Mouse (Mus musculus): ENCODE measurements around the gene Exoc4.

Exoc4 gene

DNA sequence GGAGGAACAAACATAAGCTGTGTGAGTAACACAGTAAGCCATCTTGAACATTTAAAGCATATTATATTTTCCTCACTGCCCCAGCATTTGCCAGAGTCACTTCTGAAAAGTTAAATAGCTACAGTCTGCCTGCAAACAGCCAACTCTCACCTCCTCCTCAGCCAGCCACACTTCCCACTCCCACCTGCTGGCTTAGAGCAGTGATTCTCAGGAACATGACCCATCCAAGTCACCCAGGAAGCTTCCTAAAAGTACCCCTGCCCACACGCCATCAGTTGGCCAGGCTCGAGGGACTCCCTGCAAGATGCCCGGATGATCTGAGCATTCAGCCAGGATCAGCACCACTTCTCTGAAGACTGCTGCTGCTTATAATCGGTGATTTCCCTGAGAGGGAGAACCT lies 514.4 kb downstream of the Exoc4 start:
- no peak for DNase-seq (ENCODE audit: low spot score)

DNA sequence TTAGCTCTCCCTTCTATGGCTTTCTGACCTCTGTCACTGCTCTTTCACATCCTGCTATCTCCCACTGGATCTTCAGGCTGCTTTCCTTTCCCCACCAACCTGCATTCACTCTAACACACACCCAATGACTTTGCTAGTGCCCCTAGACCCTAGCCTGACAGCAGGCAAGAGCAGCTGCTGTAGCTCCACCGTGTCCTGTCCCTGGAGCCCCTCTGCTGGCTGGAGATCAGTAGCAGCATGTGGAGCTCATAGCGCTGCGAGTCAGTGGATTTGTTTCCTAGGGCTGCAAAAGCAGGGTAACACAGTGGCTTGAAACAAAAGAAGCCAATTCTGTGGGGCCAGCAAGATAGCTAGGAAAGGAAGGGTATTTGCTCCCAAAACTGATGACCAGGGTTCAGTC lies 515.1 kb downstream of the Exoc4 start:
- no peak for DNase-seq (ENCODE audit: low spot score)

DNA sequence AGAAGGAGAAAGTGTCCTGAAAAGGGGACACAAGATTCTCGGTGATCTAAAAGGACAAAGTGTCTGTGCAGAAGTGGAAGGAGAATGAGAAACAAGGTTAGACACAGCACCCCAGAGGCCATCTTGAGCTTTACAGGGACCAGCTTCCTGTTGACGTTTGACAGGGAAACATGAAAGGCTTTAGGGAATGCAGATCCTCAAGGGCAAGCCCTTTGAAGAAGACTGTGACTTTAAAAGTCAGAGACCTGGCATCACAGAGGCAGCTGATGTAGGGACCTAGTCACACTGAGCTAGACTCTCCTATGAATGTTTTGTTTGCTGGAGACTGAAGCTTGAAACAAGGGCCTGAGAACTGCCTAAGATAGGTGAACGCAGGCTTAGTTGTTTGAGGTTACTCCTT lies 520.4 kb downstream of the Exoc4 start:
- DNase-seq (ENCODE audit: low spot score): no peak

DNA sequence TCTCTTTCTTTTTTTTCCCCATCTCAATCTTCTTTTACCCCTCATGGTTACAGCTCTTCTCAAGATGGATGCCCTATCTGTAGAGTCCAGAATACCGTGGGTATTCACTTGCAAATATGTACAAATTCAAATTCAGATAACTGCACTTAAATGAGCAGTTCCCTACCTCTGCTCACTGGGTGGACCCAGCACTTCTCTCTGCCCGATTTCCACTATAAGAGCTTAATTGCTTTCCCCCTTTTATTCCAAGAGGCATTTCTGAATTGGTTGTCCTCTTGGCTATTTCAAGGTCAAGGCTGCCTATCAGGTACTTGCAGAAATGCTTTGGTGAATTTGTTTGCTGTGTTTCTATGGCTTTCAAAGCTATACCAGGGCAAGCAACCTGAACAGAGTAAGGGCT lies 521.1 kb downstream of the Exoc4 start:
- DNase-seq (ENCODE audit: low spot score): no peak

DNA sequence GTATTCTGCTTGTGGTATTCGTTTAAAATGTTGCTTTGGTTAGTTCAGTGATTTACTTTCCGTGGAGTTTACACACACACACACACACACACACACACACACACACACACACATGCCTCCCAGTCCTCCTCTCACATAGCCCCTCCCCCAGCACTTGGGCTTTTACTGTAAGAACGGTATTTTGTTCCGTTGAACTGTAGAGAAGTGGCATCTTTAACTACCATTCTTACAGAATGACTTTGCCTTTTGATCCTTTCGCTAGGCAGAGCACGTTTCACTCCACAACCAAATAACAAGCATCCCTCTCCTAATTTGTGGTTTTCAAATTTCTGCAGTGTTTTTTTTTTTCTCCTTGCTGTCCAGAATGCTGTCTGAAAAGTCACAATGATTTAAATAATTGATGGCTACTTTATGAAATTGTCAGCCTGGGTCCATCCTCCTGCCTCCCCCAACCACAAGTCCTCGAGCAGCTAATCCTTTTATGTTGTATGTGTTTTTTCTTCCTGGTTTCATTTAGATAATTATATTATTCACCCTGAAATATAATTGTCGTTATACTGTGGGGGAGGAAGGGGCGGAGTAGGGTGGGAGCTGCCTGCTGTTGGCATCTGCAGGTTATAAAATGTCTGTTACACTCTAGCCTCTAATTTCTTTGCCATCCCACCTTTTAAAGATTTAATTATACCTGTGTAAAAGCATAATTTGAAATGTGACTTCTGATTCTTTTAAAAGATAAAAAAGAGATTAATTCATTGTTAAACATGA lies 523.8 kb downstream of the Exoc4 start:
- peak; percentile 18 for DNase-seq (ENCODE audit: low spot score)

DNA sequence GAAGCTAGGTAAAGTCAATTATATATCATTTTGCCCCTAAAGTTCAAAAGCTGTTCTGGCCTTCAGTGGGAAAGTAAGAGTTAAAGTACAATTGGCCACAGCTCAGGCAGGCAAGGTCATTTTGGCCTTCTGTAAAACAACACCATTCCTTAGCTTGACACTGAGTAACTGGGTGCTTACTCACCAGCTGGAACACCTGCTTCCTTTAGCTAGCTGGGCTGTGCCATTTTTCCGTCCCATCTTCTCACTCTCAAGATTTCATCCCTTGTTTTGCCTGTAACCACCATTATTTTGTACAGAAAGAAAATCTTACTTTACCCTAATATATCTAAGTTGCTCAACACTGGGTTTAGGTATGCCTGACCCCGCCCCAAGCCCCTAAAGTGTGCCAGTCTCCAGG lies 543.7 kb downstream of the Exoc4 start:
- DNase-seq (ENCODE audit: low spot score): no peak

DNA sequence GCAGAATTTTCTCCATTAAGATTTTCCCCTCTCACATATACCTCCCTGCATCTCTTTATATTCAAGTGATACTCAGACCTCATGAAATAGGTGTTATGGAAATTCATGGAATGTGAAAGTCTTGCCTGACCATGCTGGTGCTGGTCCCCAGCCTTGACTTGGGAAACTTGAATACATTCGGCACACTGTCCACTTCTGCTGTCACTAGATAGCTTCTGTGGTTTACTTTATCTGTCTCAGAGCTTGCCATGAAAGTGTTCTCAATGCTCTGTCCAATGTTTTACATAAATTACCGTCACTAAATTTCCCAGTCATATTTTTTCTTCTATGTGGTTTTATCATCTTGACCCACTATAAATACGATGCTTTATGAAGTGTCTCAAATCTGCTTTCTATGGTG lies 552.4 kb downstream of the Exoc4 start:
- DNase-seq (ENCODE audit: low spot score): no peak

DNA sequence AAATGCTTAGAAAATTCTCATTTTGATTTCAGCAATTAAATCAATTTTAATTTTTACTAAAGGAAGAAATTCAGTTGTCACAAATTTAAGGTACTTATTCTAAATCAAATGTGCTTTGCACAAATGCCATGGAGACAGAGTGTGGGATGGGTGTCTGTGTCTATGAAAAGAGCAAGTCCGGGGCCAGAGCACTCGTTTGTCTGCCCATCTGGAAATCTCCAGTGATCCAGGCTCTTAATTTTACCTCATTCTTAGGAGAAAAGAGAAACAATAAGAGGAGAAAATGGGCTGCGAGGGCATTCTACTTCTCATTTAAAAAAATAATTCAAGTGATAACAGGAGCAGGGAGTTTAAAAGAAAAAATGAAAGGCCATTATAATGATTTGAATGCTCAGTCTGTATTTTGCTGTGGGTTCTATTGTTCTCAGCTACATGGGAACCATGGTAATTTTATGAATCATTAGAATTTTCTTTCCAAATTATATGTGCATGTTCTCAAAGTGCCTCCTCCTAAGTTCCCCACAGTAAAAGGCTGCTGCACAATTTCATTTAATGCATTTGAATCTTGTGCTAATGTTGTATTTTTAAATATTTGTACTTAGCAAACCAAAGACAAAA lies 554.7 kb downstream of the Exoc4 start:
- no peak for DNase-seq (ENCODE audit: low spot score)

DNA sequence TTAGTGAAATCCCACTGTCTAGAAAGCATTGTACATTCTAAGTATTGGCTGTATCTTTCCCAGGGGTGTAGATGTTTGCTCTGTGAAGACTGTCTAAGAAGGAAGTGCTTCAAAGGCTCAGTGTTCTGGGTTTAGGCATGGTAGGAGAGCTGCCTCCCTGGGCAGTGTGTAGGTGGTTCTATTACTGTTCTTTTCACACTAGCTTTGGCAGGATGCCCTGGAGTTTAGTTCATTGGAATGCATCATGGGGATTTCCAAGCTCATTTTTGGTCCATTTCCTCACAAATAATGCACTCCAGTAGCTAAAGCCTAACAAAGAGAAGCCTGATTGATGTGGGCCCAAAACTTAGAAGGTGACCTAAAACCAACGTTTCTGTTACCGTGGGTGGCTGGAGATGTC lies 555.9 kb downstream of the Exoc4 start:
- no peak for DNase-seq (ENCODE audit: low spot score)

DNA sequence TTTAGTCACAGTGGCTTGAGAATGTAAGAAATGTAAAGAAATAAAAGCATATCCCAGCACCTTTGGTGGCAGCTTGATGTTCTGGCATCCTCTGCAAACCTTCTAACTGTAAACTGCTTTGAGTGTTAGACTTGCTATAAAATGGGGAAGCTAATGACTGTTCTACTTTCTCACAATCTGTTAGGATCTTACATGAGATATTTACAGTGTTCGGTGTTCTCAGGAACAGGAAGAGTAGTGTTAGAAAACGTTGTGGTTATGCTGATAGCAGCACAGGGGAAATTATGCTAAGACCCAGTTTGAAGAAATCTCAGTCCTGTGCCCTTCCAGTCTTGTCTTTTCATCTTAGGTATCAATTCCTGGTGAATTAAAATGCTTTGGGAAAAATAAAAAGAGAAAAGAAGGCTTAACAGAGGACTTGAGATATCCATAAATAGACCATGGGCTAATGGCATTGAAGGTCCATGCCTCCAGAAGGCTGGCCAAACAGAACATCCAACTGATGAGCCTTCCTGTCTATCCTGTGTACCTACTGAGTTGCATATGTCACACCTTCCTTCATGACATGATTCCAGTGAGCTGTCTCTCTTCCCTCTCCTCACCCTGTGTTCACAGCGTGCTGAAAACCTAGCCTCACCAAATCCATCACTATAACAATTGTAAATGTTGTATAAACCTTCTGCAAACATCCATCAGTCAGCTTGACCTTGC lies 557.3 kb downstream of the Exoc4 start:
- no peak for DNase-seq (ENCODE audit: low spot score)

DNA sequence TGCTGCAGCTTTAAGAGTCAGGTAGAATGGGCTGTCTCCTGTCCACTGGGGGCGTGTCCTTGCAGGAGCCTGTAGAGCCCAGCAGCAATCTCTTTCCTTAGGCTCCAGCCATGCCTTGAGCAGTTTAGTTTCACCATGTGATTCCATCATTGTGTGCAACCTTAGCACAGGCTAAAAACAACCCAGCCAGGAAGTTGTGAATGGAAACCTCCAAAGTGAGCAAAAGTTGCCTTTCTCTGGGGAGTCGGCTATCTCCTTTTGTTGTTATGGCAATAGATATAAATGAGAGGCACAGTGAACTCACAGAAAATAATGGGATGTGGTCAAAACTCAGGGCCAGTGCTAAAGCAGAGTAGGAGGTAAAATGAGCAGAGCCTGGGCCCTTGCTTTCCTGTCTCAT lies 565.5 kb downstream of the Exoc4 start:
- no peak for DNase-seq (ENCODE audit: low spot score)

DNA sequence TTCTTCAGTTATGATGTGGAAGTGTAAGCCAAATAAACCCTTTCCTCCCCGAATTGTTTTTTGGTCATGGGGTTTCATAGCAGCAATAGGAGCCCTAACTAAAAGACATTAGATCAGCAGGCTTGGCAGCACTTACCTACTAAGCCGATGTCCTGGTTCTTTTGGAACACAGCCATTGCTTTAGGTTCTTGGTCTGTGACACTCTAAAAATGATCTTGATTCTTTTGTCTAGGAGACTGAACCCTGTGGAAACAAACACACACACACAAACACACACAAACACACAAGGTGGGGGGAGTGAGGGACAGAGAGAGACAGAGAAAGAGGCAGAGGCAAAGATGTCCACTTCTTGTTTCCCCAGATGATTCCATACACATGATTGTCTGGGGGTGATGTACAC lies 574.3 kb downstream of the Exoc4 start:
- DNase-seq (ENCODE audit: low spot score): no peak

DNA sequence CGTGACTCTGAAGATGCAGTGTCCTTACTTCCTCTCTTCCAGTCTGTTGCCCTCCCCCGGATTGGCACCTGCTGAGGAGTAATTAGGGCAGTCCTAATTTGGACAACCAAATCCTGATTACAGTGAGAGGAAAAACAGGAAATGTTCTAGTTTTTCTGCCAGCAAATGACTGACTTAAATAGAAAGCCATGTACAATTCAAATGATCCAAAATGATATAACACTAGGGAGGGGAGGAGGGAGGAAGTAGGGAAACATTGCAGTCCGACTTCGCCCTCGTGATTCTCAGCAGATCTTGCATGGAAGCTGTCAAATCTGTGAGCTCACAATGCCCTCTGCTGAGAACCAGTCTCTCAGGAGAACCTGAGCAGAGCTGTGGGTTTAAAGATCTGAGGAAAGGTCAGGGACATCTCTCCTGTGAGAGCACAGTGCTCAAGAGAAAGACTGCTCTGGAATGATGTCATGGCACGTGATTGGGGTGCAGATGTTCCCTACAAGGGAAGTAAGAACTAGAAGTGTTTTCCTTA lies 575.0 kb downstream of the Exoc4 start:
- peak; percentile 7 for DNase-seq (ENCODE audit: low spot score)

DNA sequence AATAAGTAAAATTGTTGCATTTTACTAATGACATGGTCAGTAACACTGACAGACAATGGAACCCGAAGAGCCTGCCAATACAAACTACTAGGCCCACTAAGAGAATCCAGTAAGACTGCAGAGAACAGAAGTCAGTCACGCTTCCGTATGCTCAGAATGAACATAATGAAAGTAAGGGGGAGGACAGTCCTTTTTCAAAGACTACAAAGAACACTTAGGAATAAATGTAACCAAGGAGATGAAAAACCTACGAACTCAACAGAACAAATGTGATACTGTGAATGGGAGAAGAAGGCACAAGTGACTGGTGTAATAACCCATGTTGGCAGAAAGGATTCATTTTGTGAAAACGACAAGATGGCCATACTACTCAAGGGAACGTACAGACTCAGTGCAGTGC lies 579.6 kb downstream of the Exoc4 start:
- no peak for DNase-seq (ENCODE audit: low spot score)

DNA sequence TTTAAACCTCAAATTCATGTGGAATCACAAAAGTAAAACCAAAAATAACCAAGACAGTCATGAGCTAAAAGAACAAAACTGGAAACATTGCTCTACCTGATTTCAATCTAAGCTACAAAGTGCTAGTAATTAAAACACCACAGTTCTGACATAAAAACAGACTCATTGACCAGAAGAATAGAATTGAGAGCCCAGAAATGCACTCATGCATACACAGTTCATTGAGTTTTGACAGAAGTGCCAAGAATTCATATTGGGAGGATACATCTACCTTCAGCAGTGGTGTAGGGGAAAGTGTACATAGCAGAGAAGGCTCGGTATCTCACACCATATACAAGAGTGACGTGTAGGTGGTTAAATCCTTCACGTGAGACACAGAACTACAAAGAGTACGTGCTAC lies 580.4 kb downstream of the Exoc4 start:
- no peak for DNase-seq (ENCODE audit: low spot score)

DNA sequence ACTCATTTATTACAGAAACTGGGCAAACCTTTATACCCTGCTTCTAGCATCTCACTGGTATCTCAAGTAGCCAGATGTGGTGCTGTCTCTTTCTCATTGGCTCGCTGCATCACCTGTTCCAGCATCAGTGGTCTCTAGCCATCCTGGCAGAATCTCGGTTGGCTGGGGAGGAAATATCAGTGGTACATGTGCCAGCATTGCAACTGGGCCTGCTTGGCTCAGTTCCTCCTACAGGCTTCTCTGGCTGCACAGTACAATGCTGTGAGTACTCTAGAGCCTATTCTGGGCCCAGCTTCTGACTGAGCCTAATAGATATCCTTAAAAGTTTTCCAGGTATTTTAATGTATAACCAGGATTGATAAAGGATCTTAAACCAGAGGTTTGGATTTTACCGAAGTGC lies 582.4 kb downstream of the Exoc4 start:
- DNase-seq (ENCODE audit: low spot score): no peak

DNA sequence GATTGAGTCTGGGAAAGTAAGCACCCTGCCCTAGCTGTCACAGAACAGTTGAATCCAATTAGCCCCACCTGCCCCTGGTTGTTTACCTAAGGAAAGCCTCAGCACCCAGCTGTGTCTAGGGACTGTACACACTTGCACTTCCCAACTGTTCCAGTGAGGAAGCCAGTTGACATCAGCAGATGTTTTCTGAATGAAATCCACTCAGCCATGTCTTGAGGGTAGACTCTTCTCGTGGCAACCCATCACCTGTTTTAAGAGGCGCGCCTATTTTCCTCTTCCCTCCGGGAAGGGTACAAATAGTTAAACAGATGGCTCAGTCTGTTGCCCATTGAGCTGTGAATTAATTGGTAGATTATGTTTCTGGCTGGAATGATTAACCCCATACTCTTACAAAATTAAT lies 584.1 kb downstream of the Exoc4 start:
- no peak for DNase-seq (ENCODE audit: low spot score)

DNA sequence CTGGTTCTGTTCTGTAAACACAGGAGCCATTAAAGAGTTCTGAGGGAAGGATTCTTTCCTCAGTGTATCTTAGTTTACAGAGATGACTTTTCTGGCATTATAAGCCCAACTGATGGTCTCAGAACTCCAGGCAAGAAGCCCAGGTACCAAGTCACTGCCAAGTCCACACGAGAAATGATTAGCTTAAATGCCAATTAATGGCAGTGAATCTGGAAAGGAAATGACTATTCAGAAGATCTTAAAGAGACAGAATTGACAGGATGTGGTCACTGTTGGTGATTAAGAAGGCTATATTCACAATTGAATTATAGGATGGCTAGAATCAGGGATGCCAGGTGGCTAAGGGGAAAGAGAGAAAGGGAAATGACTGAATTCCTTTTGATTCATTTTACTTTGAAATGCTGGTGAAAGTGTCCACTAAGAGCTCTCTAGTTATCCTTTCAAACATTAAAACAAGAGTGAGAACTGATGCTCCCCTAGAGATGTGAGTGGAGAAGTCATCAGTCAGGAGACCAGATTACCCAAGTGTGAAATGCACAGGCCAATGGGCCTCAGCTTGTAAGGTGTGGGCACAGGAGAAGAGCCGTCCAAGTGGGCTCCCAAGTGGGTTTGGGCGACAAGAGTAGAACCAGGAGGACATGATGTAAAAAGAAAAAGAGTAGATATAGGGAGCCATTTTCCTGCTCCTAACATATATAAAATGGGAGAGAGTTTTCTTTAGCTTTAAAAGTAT lies 587.3 kb downstream of the Exoc4 start:
- DNase-seq (ENCODE audit: low spot score): peak; percentile 19

DNA sequence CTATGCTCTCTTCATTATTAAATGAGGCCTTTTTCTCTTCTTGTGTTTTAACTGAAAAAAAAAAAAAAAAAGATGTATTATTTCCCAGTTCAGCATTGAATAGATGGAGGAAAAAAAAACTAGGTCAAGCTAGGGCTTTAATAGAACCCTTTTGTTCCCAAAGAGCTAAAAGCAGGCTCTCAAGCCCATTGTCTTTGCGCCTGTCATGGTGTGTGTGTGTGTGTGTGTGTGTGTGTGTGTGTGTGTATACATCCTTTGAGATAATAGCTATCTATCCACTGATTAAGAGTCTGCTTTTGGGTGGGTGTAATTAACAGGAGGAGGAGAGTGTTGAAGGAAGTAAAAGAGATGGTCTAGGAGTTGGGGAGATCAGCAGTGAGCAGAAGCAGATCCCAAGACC lies 594.0 kb downstream of the Exoc4 start:
- no peak for DNase-seq (ENCODE audit: low spot score)

DNA sequence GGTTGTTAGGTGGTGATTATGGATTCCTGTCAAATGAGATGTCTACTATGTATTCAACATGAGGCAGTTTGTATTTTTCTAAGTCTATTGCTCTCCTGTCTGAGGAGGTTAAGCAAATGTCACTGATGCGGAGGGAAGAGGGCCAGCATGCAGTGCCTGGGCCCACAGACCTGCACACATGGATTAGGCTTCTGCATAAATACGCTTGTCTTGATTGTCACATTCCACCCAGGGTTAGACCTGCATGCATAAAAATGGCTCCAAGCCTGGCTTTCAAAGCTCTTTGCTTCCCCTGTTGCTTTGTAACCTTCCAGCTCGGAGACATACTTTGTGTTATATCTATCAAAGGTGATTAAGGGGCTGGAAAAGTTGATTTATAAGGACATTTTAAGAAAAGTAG lies 610.2 kb downstream of the Exoc4 start:
- DNase-seq (ENCODE audit: low spot score): no peak

DNA sequence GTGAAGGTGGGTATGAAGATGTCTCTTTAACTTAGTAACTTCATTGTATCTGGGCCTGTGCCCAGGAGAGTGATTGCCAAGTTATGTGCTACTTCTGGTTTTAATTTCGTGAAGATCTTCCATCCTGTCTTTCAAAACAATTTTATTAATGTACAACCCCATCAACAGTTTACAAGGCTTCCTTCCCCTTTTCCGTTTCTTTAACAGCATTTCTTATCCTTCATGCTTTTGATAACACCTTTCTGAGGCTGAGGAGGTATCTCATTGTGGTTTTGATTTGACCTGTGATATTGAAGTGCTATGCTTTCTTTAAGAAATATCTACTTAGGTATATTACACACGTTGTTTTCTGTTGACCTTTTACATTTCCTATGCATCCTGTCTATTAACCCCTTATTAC lies 616.9 kb downstream of the Exoc4 start:
- no peak for DNase-seq (ENCODE audit: low spot score)

DNA sequence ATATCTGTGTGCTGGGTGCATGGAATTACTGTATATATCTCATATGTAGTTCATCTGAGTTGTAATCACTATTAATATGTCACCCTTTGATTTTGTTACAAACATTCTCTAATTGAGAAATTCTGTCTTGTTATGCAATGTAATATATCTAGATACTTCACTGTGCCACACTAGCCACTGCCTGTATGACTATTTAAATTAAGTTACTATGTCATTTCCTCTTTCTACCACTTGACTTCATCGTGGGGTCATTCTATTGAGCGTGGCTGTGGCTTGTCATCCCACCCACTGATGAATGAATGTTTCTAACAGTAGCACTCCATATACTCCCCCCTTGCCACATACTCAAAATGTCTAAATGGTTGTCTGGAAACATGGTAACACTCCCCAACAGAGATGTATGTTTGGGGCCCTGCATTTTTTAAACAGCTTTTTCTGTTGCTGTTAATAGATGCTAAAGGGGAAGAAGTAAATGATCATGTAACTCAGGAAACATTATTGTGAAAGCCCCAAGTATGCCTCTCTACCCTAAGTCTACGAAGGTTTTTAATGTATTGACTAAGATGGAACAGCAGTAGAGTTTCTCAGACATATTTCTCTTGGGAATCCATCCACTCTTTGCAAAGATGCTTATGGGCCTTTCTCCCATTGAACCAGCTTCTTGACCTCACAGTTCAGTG lies 618.2 kb downstream of the Exoc4 start:
- no peak for DNase-seq (ENCODE audit: low spot score)
